Mouse (Mus musculus) NIH3T3 (cell line): ENCODE data around the gene Bloc1s5.
"Not testable (repeated sequence)": the region's sequence is repeated elsewhere in the genome, so short reads cannot be mapped to it uniquely, and the experiment has no call there.

Experiments used
- DNase-seq: peaks from one replicate; pipeline ENCODE4 v3.0.0-alpha.2; 2012; ENCODE audit warnings: low read depth

Bloc1s5 gene

GRCm38 (mm10) chr13:38634800-38635269 is at the start of gene Bloc1s5:
TSS of gene Bloc1s5 (minus strand) at chr13:38635109.
- peak; percentile 97 for DNase-seq

DNA sequence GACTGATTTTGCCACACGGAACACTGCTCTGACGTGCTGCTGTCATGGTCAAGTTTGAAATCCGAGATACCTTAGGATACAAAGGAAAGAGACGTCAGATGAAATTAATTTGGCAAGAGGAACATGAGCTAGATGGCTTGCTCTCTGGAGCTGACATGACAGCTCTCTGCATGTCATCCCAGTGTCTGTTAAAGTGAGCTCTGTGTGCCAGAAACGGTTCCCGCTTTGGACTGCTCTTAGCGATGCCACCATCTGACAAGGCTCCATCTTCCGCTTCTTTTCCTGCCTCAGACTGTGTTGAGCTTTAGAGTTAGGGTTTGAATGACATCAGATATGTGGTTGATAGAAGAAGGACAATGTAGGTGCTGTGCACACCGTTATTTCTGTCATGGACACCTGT is 37.4 kb upstream of the Bloc1s5 start:
- DNase-seq, result no peak

- DNase-seq, result not testable (repeated sequence)
These were observed 36.5 kb upstream of the Bloc1s5 start for GRCm38 (mm10) chr13:38671451-38671850.

- DNase-seq, result no peak
These were observed 35.1 kb upstream of the Bloc1s5 start for GRCm38 (mm10) chr13:38670051-38670450.

DNA sequence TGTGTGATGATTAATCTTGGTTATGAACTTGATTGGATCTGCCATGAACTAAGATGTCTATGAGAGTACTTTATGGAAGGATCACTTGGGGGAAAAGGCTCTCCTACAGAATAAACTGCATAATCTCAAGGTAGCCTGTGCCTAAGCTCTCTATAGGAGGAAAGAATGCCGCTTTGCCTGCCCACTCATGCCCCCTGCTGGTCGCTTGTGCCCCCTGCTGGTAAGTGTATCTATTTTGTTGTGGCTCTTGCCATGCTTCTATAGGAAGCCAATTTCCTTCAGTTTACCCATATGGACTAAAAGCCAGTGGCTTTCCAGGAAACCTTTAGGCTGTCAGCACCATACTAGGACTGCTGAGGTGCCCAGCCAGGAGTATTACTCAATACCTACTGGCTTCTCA is 33.6 kb upstream of the Bloc1s5 start:
- DNase-seq, result peak; percentile 59

- no peak for DNase-seq
These were observed 29.8 kb upstream of the Bloc1s5 start for GRCm38 (mm10) chr13:38664753-38665152.

DNA sequence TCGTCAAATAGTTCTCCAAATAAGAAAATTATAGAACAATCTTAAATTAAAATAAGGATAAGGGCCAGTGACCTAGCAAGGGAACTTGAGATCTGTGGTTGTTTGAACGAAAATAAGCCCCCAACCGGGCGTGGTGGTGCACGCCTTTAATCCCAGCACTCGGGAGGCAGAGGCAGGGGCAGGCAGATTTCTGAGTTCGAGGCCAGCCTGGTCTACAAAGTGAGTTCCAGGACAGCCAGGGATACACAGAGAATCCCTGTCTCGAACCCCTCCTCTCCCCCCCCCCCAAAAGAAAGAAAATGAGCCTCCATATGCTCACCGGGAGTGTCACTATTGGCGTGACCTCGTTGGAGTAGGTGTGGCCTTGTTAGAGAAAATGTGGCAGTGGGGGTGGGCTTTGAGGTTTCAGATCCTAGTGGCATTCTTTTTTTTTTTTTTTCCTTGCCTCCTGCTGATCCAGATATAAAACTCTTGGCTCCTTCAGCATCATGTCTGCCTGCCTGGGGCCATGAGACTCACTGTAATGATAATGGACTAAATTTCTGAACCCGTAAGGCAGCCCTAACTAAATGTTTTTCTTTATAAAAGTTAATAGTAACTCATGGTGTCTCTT is 24.7 kb upstream of the Bloc1s5 start:
- no peak for DNase-seq

- peak; percentile 96 for DNase-seq
These were observed 23.8 kb upstream of the Bloc1s5 start, which contains the start of gene Eef1e1 for GRCm38 (mm10) chr13:38658528-38659280. TSS of gene Eef1e1 (minus strand) at chr13:38659058.

- no peak for DNase-seq
These were observed 23.0 kb upstream of the Bloc1s5 start for GRCm38 (mm10) chr13:38657865-38658264.

DNA sequence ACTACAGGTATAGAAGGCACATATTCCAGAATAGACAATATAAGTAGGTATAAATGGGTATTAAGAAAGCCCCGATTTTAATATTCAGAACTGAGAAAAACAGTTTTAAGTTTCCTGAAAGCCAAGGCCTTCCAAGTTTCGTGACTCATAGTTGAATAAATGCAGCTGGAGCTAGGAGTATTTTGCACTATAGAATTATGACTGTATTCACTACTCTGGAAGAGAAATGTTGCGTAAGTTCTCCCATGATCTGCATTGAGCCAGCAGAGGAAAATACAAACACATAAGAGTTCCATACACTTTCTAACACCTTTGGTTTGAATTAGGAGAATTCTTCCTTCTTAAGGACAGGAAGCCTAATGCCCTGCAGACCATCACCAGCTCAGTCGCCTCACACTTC is 15.4 kb upstream of the Bloc1s5 start:
- DNase-seq, result peak; percentile 84

DNA sequence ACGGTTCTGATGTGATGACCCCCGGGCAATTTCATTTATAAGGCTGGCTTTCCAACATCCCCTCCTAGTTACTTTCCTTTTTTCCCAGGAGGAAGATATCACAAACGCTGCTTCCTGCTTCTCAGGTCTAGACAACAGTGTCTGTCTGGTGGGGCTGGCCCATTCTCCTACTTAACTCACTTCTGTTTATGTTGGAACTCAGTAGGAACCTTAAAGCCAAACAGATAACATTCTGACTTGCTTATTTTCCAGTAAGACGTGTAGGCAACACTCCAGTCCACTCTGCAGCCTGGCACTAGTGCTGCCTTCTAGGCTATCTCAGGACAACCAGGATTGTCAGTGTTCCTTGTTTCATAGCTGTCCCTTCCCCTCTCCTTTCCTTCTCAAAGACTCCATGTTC is 14.2 kb upstream of the Bloc1s5 start:
- no peak for DNase-seq

- DNase-seq, result peak; percentile 38
These were observed 6.5 kb upstream of the Bloc1s5 start for GRCm38 (mm10) chr13:38641414-38641813.

GRCm38 (mm10) chr13:38640961-38641360 is 6.1 kb upstream of the Bloc1s5 start:
- DNase-seq, result peak; percentile 10

DNA sequence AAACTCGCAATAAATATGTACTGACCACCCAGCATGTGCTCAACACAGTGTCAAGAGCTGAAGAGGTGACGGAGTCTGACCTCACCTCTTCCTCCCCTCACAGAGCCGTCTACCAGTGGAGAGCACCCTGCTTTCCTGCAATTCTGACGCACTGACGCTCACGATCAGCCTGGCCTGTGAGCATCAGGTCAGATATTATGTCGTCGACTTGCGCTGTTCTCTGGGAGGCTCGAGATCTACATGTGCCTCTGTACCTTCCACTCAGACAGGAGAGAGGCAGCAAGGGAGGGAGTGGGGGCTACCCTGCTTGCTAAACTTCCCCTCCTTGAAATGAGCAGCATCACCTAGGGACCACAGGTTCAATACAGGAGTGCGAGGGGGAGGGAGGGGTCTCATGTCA is 3.8 kb upstream of the Bloc1s5 start:
- no peak for DNase-seq

DNA sequence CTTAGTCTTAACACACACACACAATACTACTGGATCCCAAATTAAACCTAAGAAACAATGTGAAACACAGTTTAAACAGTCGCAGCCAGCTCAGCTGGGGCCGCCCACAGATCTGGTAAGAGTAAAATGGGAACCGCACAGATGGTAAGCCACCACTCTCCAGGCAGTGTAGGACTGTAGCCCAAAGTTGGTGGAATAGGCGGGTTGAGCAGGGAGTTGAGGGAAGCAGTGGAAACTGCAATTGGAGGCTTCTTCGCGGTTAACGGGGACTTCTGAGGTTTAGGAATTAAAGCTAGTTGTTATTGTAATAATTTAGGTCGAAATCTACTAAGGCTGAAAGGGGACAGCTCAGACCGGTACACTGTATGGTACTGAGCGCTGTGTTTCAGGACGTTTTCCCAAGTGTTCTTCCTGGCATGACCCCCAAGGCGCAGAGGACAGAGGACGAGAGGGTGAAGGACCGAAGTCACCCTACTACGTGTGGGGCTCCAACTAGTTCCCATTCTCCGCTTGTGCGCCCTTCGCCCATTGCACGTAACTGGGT is 581 bp downstream of the Bloc1s5 start:
- no peak for DNase-seq

DNA sequence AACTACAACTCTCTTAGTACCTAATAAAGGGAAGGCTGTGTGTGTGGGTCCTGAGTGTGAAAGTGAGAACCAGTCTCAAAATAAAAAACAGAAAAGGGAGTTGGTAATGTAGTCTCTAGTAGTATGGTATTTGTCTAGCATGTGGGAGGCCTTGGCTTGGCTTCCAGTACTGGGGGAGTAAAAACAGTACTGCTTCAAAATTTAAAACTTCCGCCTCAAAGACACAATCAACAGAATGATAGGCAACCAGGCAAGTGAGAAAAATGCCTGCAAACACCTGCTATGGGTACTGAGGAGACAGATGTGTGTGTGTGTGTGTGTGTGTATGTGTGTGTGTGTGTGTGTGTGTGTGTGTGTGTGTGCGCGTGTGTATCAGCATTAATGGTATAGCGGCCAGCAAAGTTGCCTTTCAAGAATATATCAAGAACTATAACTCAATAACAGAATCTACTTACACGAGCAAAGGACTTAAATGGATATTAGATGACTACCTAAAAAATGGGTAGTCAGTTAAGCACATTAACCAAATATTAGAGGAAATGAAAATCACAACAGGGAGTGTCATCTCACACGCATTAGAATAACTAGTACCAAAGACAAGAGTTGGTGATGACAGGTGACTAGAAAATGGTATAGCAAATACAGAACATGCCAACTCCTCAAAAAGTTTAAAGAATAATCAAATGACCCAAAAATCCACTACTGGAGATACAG is 1.5 kb downstream of the Bloc1s5 start:
- no peak for DNase-seq

GRCm38 (mm10) chr13:38632556-38632955 is 2.4 kb downstream of the Bloc1s5 start:
- no peak for DNase-seq

DNA sequence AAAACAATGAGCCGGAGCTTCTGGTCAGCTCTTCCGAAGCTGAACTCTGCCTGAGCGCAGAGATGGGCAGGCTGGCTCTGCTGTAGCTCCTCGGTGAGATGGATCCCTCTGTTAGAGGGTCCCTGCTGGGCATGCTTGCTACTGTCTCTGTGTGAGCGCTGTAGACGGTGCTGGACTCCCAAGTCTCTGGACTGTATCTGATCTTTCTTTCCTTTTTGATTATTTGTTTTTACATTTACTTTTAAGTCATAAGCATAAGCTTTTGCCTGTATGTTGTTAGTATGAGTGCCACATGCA is 8.7 kb downstream of the Bloc1s5 start:
- no peak for DNase-seq

DNA sequence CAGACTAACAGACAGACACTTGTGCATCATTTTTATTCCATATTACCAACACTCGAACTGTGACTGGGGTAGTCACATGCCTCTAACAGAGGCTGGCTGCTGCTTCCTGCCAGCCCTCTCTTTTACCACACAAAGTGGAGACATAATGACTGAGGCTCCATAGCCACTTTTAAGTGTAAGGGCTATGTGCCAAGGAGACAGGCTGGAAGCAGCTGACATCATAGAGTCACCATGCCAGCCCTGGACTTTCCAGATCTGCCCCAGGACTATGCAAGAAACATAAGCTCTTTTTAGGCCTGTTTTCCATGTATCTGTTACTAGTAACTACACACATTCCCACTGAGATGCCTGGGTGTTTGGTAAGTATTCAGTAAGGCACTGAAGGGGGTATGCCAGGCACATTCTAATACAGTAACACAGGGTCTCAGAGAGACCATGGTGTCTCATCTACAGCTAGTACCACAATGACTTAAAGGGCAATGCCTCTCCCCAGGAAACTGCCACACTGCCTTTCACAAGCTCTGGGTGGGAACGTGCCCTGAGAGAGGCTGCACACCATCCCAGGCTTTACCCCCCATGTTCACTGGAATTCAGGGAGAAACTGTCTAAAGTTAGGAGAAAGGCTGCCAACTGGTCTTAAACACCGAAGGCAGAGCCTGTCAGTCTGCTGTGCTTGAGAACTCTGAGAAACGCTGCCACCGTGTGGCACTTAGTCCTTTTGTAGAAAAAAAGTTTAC is 9.2 kb downstream of the Bloc1s5 start:
- peak; percentile 68 for DNase-seq

- no peak for DNase-seq
These were observed 10.5 kb downstream of the Bloc1s5 start for GRCm38 (mm10) chr13:38624292-38624902.

- no peak for DNase-seq
These were observed 11.6 kb downstream of the Bloc1s5 start for GRCm38 (mm10) chr13:38623296-38623695.
